Mouse (Mus musculus) forebrain, embryonic 11.5 days (tissue): ENCODE results near the gene Pum1. TPM values are rescaled to one million over a fixed set of nuclear protein-coding genes. Genes with fewer than 3 reads are reported as not detected.
A peak's percentile ranks its signal among the peaks of the same experiment; 100 is the strongest.

Experiments
- ATAC-seq: fragments of 200-750 bp; cut with Nextera tagmentation; replicated peaks from 2 replicates; pipeline ENCODE4 v1.8.0; 2017; ENCODE audit warnings: moderate TSS enrichment; ENCODE audit not compliant: low FRiP score
- DNase-seq: peaks from one replicate; pipeline ENCODE4 v3.0.0-alpha.2; 2017; ENCODE audit warnings: low spot score
- H3K27ac ChIP-seq: fragments of 300-500 bp; sonication (generic); 2 replicates; pipeline ENCODE4 v1.5.1; 2014; ENCODE audit warnings: low read depth, low read length
- H3K27me3 ChIP-seq: fragments of 300-500 bp; sonication (generic); 2 replicates; pipeline ENCODE4 v1.6.1; 2014; ENCODE audit warnings: mild to moderate bottlenecking, low read length, mixed read lengths; ENCODE audit not compliant: control insufficient read depth, insufficient read depth
- H3K36me3 ChIP-seq: fragments of 300-500 bp; sonication (generic); 2 replicates; pipeline ENCODE4 v1.6.1; 2014; ENCODE audit warnings: mild to moderate bottlenecking, low read length, moderate library complexity, mixed read lengths; ENCODE audit not compliant: control insufficient read depth, insufficient read depth
- H3K4me1 ChIP-seq: fragments of 300-500 bp; sonication (generic); replicated peaks from 2 replicates; pipeline ENCODE4 v1.6.1; 2014; ENCODE audit warnings: low read length, mixed read lengths; ENCODE audit not compliant: control insufficient read depth, insufficient read depth
- H3K4me2 ChIP-seq: fragments of 300-500 bp; sonication (generic); 2 replicates; pipeline ENCODE4 v1.6.1; 2014; ENCODE audit warnings: low read depth, mild to moderate bottlenecking, low read length, moderate library complexity, mixed read lengths; ENCODE audit not compliant: severe bottlenecking
- H3K4me3 ChIP-seq: fragments of 300-500 bp; sonication (generic); 2 replicates; pipeline ENCODE4 v1.5.1; 2014; ENCODE audit warnings: low read depth, low read length
- H3K9ac ChIP-seq: fragments of 300-500 bp; sonication (generic); 2 replicates; pipeline ENCODE4 v1.6.1; 2014; ENCODE audit warnings: low read length
- H3K9me3 ChIP-seq: fragments of 300-500 bp; sonication (generic); 2 replicates; pipeline ENCODE4 v1.6.1; 2016; ENCODE audit warnings: low read length, mixed read lengths; ENCODE audit not compliant: control insufficient read depth
- WGBS: fragments of 180-500 bp; shearing (Covaris S2); extraction: QIAGEN DNeasy Blood & Tissue Kit; methylation state at CpG from one replicate; pipeline ENCODE4 v1.1.7; 2014; 5-methylcytosine and 5-hydroxymethylcytosine counted together
- polyA plus RNA-seq: library from polyadenylated mRNA; unstranded; fragments of >200 nt; fragmentation: Nextera tagmentation; extraction: Ambion mirVana; gene quantifications from 2 replicates; pipeline ENCODE4 v1.2.1, GENCODE M21; 2014

Gene Pum1
- polyA plus RNA-seq, 1 experiment from 2014 or later: 131 TPM

DNA sequence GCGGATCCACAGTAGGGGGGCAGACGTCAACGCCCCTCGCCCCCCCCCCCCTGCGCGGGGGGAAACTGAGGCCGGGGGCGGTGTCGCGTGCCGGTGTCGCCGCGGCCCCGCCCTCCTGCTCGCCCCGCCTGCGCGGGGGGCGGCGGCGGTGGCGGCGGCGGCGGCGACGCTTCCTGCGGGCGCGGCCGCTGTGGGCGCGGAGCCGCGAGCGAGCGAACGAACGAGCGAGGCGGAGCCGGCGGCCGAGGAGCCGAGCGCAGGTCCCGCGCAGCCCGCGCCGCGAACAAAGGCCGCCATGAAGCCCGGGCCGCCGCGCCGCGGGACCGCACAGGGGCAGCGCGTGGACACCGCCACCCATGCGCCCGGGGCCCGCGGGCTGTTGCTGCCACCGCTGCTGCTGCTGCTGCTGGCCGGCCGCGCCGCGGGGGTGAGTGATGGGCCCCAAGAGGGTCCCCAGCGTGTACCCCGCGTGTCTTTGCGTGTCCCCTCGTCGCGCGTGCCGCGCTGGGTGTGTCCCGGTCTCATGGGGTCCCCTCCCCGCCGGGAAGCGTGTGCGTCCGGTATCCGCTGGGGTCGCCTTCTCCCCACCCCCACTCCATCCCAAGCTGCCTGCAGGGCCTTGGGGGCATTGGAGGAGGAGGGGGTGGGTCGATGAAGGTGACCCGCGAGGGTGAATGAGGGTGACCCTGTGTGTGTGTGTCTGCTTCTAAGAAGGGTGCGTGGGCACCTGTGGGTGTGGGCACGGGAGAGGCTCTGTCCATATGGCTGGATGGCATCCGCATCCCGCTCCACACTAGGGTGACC lies 129.5 kb downstream of the Pum1 start, which contains the start of gene Sdc3:
TSS of gene Sdc3 (plus strand) at position 162 of the 804 bp plus-strand sequence.
- ATAC-seq (peak; percentile 55), DNase-seq (peak; percentile 71)
- no peaks in the 10 kb centered on the region for H3K36me3 ChIP-seq
- H3K4me1 ChIP-seq: peaks cover 8% of the 10 kb centered on the region; the same call in 1 of the 2 replicates
- peaks cover 14% of the 10 kb centered on the region for H3K27me3 ChIP-seq
- peak within 1 kb of the TSS; percentile 95 for H3K9ac ChIP-seq
- H3K4me2 ChIP-seq: peak within 1 kb of the TSS; percentile 99
- H3K27ac ChIP-seq: no peak within 1 kb of the TSS; the same call in 1 of the 2 replicates
- H3K4me3 ChIP-seq: peak within 1 kb of the TSS; percentile 86
- 2% methylated on average over 52 of the region's 99 CpGs for WGBS
- H3K9me3 ChIP-seq: no peaks in the 10 kb centered on the region

DNA sequence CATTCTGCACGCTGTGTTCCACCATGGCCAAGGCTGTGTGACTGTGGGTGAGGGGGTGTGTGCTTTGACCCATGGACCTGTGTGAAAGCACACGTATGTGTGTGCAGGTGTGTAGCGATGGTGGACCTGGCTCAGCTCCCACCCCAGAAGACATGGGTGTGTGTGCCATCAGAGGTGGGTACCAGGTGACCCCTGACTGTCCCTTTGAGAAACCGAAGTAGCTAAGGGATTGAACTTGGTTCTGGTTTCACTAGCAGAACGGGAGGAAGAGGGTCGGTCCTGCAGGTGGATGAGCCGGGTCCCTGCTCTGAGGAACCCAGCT lies 130.0 kb downstream of the Pum1 start:
- Histone ChIP-seq H3K9me3 (no peaks in the 10 kb centered on the region), H3K4me2 (peak overlapping the region; percentile 99), H3K36me3 (no peaks in the 10 kb centered on the region), H3K4me1 (peaks cover 8% of the 10 kb centered on the region; the same call in 1 of the 2 replicates), H3K4me3 (peak overlapping the region; percentile 86), H3K27ac (no peak overlapping the region), H3K9ac (peak overlapping the region; percentile 95), H3K27me3 (peaks cover 14% of the 10 kb centered on the region)
- ATAC-seq (no peak; the same call in 1 of the 2 replicates), DNase-seq (no peak)
- WGBS: 53% methylated on average over 7 of the region's 7 CpGs

DNA sequence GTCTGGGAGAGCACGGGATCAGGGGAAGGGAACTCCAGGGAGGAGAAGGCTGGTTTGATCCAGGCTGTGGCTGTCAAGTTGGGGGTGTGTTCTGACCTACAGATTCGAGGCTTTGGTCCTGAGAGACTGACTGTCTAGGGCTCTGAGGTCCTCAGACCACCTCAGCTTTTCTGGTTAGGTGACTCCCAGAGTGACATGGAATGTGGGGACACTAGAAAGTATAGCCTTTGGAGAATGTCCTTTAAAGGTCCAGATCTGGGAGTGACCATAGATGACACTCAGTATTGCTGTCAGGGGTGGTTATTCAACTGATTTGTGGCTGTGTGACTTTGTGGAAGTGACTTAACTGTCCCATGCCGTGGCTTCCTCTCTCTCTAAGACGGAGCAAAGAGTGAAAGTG lies 131.7 kb downstream of the Pum1 start:
- no peak overlapping the region for H3K4me3 ChIP-seq
- ATAC-seq (no peak), DNase-seq (no peak)
- H3K4me1 ChIP-seq: peaks cover 11% of the 10 kb centered on the region; the same call in 1 of the 2 replicates
- H3K4me2 ChIP-seq: no peak overlapping the region
- WGBS: 55% methylated on average over 4 of the region's 4 CpGs
- no peaks in the 10 kb centered on the region for H3K9me3 ChIP-seq
- H3K9ac ChIP-seq: no peak overlapping the region
- peaks cover 14% of the 10 kb centered on the region for H3K27me3 ChIP-seq
- no peaks in the 10 kb centered on the region for H3K36me3 ChIP-seq
- no peak overlapping the region for H3K27ac ChIP-seq

DNA sequence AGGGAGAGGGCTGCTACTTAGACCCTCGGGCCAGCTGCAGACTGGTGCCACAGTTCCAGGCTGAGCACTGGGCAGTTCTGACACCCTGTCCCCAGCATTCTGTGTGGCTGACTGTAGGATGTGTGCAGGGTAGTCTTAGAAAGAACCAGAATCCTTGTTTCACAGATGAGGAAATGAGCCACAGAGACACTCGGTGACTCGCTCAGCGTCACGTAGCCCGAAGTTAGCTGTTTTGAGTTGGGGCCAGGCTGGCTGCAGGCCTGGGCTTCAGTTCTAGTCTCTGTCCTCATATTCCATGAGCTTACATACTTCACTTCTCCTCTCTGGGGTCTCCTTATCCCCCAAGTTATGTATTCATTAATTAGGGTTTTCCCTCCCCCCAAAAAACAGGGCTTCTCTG lies 132.8 kb downstream of the Pum1 start:
- WGBS: 83% methylated on average over 6 of the region's 6 CpGs
- no peak overlapping the region for H3K9ac ChIP-seq
- no peak overlapping the region for H3K4me2 ChIP-seq
- H3K36me3 ChIP-seq: no peaks in the 10 kb centered on the region
- DNase-seq: no peak
- H3K4me3 ChIP-seq: no peak overlapping the region
- peaks cover 11% of the 10 kb centered on the region; the same call in 1 of the 2 replicates for H3K4me1 ChIP-seq
- H3K27me3 ChIP-seq: peaks cover 14% of the 10 kb centered on the region
- no peak for ATAC-seq
- H3K9me3 ChIP-seq: no peaks in the 10 kb centered on the region
- H3K27ac ChIP-seq: no peak overlapping the region

DNA sequence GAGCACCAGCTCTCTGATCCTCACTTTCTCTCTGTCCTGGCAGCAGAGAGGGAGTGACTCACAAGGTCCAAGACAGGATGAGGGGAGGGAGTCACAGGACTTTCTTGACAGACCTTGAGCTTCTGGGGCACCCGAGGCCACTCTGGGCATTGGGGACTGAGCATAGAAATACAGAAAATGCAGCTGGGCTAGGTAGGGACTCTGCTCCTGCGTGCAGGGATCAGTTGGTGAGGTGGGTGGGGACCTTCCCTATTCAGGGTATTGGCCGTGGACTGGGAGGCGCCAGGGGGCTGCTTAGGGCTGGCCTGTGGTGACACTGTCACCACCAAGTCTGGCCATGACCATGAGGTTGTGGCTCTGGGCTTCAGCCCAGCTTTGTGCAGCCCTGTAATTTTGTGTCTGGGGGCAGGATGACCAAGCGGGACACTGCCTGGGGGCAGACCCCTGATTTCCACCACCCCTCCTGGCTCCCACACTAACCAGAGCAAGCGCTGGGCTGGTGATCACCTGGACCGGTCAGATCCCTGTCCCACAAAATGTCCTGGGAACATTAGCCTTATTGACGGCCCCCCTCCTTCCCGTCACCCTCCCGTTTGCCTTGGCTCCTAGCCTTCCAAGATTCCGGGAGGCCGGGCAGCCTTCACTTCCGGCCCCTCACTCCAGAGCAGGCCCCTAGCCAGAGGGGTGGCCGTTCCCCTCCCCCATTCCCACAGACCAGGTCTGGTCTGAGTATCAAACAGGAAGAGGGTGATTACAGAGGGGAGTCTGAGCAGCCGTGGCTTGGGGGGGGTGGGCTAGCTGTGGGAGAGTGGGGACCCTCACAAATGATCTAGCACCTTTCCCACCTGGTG lies 134.3 kb downstream of the Pum1 start:
- no peak overlapping the region for H3K4me3 ChIP-seq
- no peak overlapping the region for H3K9ac ChIP-seq
- H3K4me2 ChIP-seq: no peak overlapping the region

DNA sequence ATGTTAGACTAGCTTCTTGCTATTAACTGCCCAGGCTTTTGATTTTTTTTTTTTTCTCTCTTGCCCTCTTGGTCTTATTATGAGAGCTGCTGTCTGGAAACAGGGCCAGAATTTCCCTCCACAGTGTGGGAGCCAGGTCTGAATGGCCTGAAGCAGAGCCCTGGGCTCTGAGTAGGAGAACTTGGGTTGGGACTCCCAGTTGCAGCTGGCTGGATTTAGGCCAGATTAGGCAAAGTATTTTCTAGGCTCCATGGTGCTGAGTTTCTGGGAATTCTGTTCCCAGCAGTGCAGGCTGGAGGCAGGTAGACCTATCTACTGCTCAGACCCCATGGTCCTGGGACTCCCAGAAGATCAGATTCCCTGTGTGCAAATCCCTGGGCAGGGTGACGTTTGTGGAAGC lies 135.3 kb downstream of the Pum1 start:
- Histone ChIP-seq H3K4me1 (peaks cover 8% of the 10 kb centered on the region), H3K27ac (no peak overlapping the region), H3K27me3 (peaks cover 3% of the 10 kb centered on the region; the same call in 1 of the 2 replicates), H3K9me3 (no peaks in the 10 kb centered on the region), H3K4me2 (no peak overlapping the region), H3K36me3 (no peaks in the 10 kb centered on the region), H3K9ac (no peak overlapping the region), H3K4me3 (no peak overlapping the region)
- no peak for ATAC-seq
- DNase-seq: no peak
- WGBS: 65% methylated on average over 1 of the region's 1 CpGs

More for the DNA sequence above, 134.3 kb downstream of the Pum1 start:
- H3K36me3 ChIP-seq: no peaks in the 10 kb centered on the region
- H3K9me3 ChIP-seq: no peaks in the 10 kb centered on the region
- peaks cover 3% of the 10 kb centered on the region; the same call in 1 of the 2 replicates for H3K27me3 ChIP-seq
- H3K27ac ChIP-seq: no peak overlapping the region
- ATAC-seq (no peak), DNase-seq (no peak)
- WGBS: 47% methylated on average over 15 of the region's 15 CpGs
- peaks cover 11% of the 10 kb centered on the region for H3K4me1 ChIP-seq

DNA sequence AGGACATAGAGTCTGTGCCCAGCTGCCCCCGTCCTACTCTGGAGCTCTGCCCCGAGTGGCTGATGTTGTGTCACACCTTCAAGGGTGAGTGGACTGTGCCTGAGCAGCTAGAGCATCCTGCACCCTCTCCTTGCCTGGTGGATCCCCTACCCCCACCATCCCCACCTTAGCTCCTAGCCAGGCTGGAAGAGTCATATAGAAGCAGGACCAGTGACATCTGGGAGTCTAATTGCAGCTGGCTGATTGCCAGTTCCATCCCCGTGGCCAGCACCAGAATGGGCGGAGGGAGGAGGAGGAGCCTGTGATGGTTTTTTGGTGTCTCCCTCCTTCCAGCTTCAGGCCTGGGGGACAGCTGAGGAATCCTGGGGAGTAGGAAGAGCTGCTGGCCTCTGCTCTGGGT lies 136.0 kb downstream of the Pum1 start:
- Histone ChIP-seq H3K4me2 (no peak overlapping the region), H3K9ac (no peak overlapping the region), H3K9me3 (no peaks in the 10 kb centered on the region), H3K27ac (no peak overlapping the region), H3K4me3 (no peak overlapping the region), H3K4me1 (peaks cover 8% of the 10 kb centered on the region), H3K27me3 (peaks cover 3% of the 10 kb centered on the region; the same call in 1 of the 2 replicates), H3K36me3 (no peaks in the 10 kb centered on the region)
- DNase-seq: no peak
- no peak for ATAC-seq
- 58% methylated on average over 4 of the region's 4 CpGs for WGBS

DNA sequence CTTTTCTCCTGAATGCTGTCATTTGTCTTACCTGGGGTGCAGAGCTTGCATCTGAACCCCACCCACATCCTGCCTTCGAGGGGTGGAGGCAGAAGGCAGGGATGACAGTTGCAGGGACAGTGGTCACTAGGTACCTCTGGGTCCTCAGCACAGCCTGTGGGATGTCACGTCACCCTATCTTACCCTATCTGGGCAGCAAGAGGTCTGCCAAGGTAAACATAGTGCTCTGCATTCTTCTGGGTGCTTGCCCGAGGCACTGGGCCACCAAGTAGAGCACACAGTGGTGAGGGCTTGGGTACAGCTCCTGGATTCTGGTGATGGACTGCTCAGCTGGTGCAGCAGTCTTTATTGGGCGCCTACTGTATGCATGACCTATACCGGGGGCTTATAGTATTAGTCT lies 136.5 kb downstream of the Pum1 start:
- Histone ChIP-seq H3K27ac (no peak overlapping the region), H3K27me3 (no peaks in the 10 kb centered on the region), H3K9me3 (no peaks in the 10 kb centered on the region), H3K4me2 (no peak overlapping the region), H3K4me3 (no peak overlapping the region), H3K4me1 (peaks cover 8% of the 10 kb centered on the region), H3K9ac (no peak overlapping the region), H3K36me3 (no peaks in the 10 kb centered on the region)
- no peak for DNase-seq
- 82% methylated on average over 5 of the region's 5 CpGs for WGBS
- no peak for ATAC-seq
